Mouse (Mus musculus) erythroid progenitor cell, adult 5-6 weeks (primary cell): ENCODE data around the gene Ankrd54. TPM values are rescaled to one million over a fixed set of nuclear protein-coding genes. Genes with fewer than 3 reads are reported as not detected.
"Not testable (repeated sequence)": the region's sequence is repeated elsewhere in the genome, so short reads cannot be mapped to it uniquely, and the experiment has no call there.

ENCODE experiments used
- ATAC-seq: replicated peaks from 2 replicates; pipeline ENCODE4 v1.8.0; 2016; ENCODE audit warnings: moderate number of reproducible peaks, mild to moderate bottlenecking, moderate TSS enrichment, inconsistent platforms; ENCODE audit not compliant: poor library complexity, low FRiP score, severe bottlenecking
- total RNA-seq, 2 experiments: library from RNA; stranded (forward) in 1 of 2; stranded (reverse) in 1 of 2; fragments of 150-400 nt in 1 of 2; fragments of 186-747, 209-891 nt in 1 of 2; gene quantifications; 2 replicates each; pipeline versions ENCODE4 v1.2.3 to v1.2.4; 2015 to 2017; ENCODE audit warnings: low replicate concordance in 2 of 2

Ankrd54 gene
- total RNA-seq, 2 experiments from 2014 or later, result 37.3 to 75.0 TPM

GRCm38 (mm10) chr15:79050160-79050845, 12.4 kb downstream of the Ankrd54 start:
- ATAC-seq, result no peak

GRCm38 (mm10) chr15:79048186-79048585, 14.5 kb downstream of the Ankrd54 start:
- ATAC-seq, result no peak

GRCm38 (mm10) chr15:79044837-79045236, 17.9 kb downstream of the Ankrd54 start:
- ATAC-seq, result no peak

GRCm38 (mm10) chr15:79042721-79043491, 19.8 kb downstream of the Ankrd54 start:
- no peak for ATAC-seq

GRCm38 (mm10) chr15:79041585-79041984, 21.1 kb downstream of the Ankrd54 start, which contains the start of gene Galr3:
TSS of gene Galr3 (plus strand) at chr15:79041885.
- no peak for ATAC-seq

GRCm38 (mm10) chr15:79040501-79041416, 21.9 kb downstream of the Ankrd54 start:
- ATAC-seq, result no peak

GRCm38 (mm10) chr15:79038853-79039252, 23.8 kb downstream of the Ankrd54 start:
- peak; percentile 85 for ATAC-seq

- no peak for ATAC-seq
These were observed 24.4 kb downstream of the Ankrd54 start for GRCm38 (mm10) chr15:79038331-79038730.

- ATAC-seq, result peak; percentile 62
These were observed 24.8 kb downstream of the Ankrd54 start for GRCm38 (mm10) chr15:79037913-79038328.

- ATAC-seq, result not testable (repeated sequence)
These were observed 30.8 kb downstream of the Ankrd54 start for GRCm38 (mm10) chr15:79031908-79032307.

GRCm38 (mm10) chr15:79030551-79031435, 31.9 kb downstream of the Ankrd54 start:
- ATAC-seq, result peak; percentile 50

- ATAC-seq, result no peak
These were observed 33.0 kb downstream of the Ankrd54 start for GRCm38 (mm10) chr15:79029519-79030241.

GRCm38 (mm10) chr15:79028823-79029484, 33.7 kb downstream of the Ankrd54 start:
- ATAC-seq, result no peak

- no peak for ATAC-seq
These were observed 34.4 kb downstream of the Ankrd54 start, which contains the start of gene H1f0 for GRCm38 (mm10) chr15:79028237-79028738. TSS of gene H1f0 (plus strand) at chr15:79028450.

GRCm38 (mm10) chr15:79027291-79028205, 35.1 kb downstream of the Ankrd54 start:
- ATAC-seq, result no peak

- no peak for ATAC-seq
These were observed 36.0 kb downstream of the Ankrd54 start for GRCm38 (mm10) chr15:79026511-79027290.
